Mouse (Mus musculus) neural tube, embryonic 11.5 days (tissue): ENCODE data around the gene 9330159F19Rik. TPM values are rescaled to one million over a fixed set of nuclear protein-coding genes. Genes with fewer than 3 reads are reported as not detected.

Experiments used
- ATAC-seq: fragments of 200-750 bp; cut with Nextera tagmentation; 2 replicates; pipeline ENCODE4 v1.8.0; 2017; ENCODE audit warnings: moderate number of reproducible peaks, mild to moderate bottlenecking, moderate TSS enrichment, moderate library complexity; ENCODE audit not compliant: insufficient read depth, low FRiP score, low TSS enrichment
- DNase-seq: peaks from one replicate; pipeline ENCODE4 v3.0.0-alpha.2; 2015; ENCODE audit warnings: low spot score
- H3K27ac ChIP-seq: fragments of 300-500 bp; sonication (generic); 2 replicates; pipeline ENCODE4 v1.5.1; 2014; ENCODE audit warnings: low read depth, mild to moderate bottlenecking, low read length
- H3K27me3 ChIP-seq: fragments of 300-500 bp; sonication (generic); 2 replicates; pipeline ENCODE4 v1.6.1; 2014; ENCODE audit warnings: mild to moderate bottlenecking, low read length, mixed read lengths; ENCODE audit not compliant: control insufficient read depth, insufficient read depth
- H3K36me3 ChIP-seq: fragments of 300-500 bp; sonication (generic); 2 replicates; pipeline ENCODE4 v1.6.1; 2014; ENCODE audit warnings: mild to moderate bottlenecking, low read length, moderate library complexity, mixed read lengths; ENCODE audit not compliant: control insufficient read depth, insufficient read depth
- H3K4me1 ChIP-seq: fragments of 300-500 bp; sonication (generic); 2 replicates; pipeline ENCODE4 v1.6.1; 2014; ENCODE audit warnings: low read length, mixed read lengths; ENCODE audit not compliant: control insufficient read depth, insufficient read depth
- H3K4me2 ChIP-seq: fragments of 300-500 bp; sonication (generic); 2 replicates; pipeline ENCODE4 v1.6.1; 2014; ENCODE audit warnings: low read depth, mild to moderate bottlenecking, moderate library complexity
- H3K4me3 ChIP-seq: fragments of 300-500 bp; sonication (generic); 2 replicates; pipeline ENCODE4 v1.5.1; 2014; ENCODE audit warnings: low read depth, low read length
- H3K9ac ChIP-seq: fragments of 300-500 bp; sonication (generic); 2 replicates; pipeline ENCODE4 v1.6.1; 2014; ENCODE audit warnings: mild to moderate bottlenecking, low read length
- H3K9me3 ChIP-seq: fragments of 300-500 bp; sonication (generic); 2 replicates; pipeline ENCODE4 v1.6.1; 2016; ENCODE audit warnings: low read length; ENCODE audit not compliant: control insufficient read depth
- WGBS: fragments of 180-500 bp; shearing (Covaris S2); extraction: QIAGEN DNeasy Blood & Tissue Kit; methylation state at CpG from one replicate; pipeline ENCODE4 v1.1.7; 2014; 5-methylcytosine and 5-hydroxymethylcytosine counted together
- polyA plus RNA-seq: library from polyadenylated mRNA; unstranded; fragments of >200 nt; fragmentation: Nextera tagmentation; extraction: Ambion mirVana; gene quantifications from 2 replicates; pipeline ENCODE4 v1.2.1, GENCODE M21; 2014

The 9330159F19Rik gene
- polyA plus RNA-seq, 1 experiment from 2014 or later = 8.7 TPM

GRCm38 (mm10) chr10:29225329-29225728 is 13.9 kb downstream of the 9330159F19Rik start:
- WGBS = 89% methylated on average over 4 of the region's 4 CpGs
- Histone ChIP-seq H3K36me3 (no peaks in the 10 kb centered on the region; the same call in 1 of the 2 replicates), H3K4me2 (no peak overlapping the region), H3K4me1 (no peaks in the 10 kb centered on the region), H3K9ac (no peak overlapping the region), H3K27ac (no peak overlapping the region), H3K4me3 (no peak overlapping the region), H3K27me3 (no peaks in the 10 kb centered on the region), H3K9me3 (no peaks in the 10 kb centered on the region)
- ATAC-seq (no peak), DNase-seq (no peak)

GRCm38 (mm10) chr10:29231208-29231607 is 19.8 kb downstream of the 9330159F19Rik start:
- H3K4me1 ChIP-seq = no peaks in the 10 kb centered on the region
- H3K36me3 ChIP-seq = no peaks in the 10 kb centered on the region
- no peak for DNase-seq
- ATAC-seq = no peak
- WGBS = 95% methylated on average over 2 of the region's 2 CpGs
- H3K4me2 ChIP-seq = no peak overlapping the region
- H3K9me3 ChIP-seq = no peaks in the 10 kb centered on the region
- no peak overlapping the region for H3K9ac ChIP-seq
- no peak overlapping the region for H3K27ac ChIP-seq
- no peak overlapping the region for H3K4me3 ChIP-seq
- H3K27me3 ChIP-seq = no peaks in the 10 kb centered on the region

Other genes with a start within 250 kb of the 9330159F19Rik start
- gene 2310057J18Rik, start 225.3 kb upstream of the 9330159F19Rik start, polyA plus RNA-seq = not detected in 2 replicates
- gene Soga3, start 67.8 kb upstream of the 9330159F19Rik start, polyA plus RNA-seq = 27.4 and 29.8 TPM in 2 replicates
- 2.5 and 5.1 TPM in 2 replicates for gene Gm49353, start 12.7 kb upstream of the 9330159F19Rik start, polyA plus RNA-seq
- gene Echdc1, start 101.6 kb downstream of the 9330159F19Rik start, polyA plus RNA-seq = 24.8 and 32.0 TPM in 2 replicates
- 66.5 and 75.4 TPM in 2 replicates for gene Rnf146, start 150.8 kb downstream of the 9330159F19Rik start, polyA plus RNA-seq